Comparison of ENCODE assay signal across 12 mouse cellular contexts in the genomic region with DNA sequence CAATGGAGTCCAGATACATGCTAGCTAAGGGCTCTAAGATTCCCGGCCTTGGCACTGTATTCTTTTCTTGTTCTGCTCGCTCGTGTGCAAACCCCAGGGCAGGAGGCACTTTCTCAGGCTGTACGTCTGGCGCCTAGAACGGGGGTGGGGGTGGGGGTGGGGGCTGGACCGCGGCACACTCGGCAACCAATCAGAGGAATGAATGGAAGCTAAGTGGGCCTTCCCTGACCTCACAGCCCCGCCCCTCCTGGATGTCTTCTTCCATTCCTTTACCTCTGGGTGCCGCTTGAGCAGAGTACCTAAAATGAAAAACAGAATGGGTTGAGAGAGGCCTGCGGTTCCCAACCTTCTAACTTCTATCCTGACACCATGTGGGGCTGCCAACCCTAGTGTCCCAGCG. TPM values are rescaled to one million over a fixed set of nuclear protein-coding genes. Genes with fewer than 3 reads are reported as not detected.
A peak's percentile ranks its signal among the peaks of the same experiment; 100 is the strongest.
DNase-seq lines count a peak whose midpoint lies in the region; ATAC-seq lines count a peak whose summit lies in the region.
"Had no signal": no experiment of that assay in that cellular context is flagged by ENCODE, and none has a peak within 500 bp of the region (broad histone marks: within the 10 kb centered on the region; RNA-seq: fewer than 3 reads in every experiment).

No protein-coding gene starts in this region.

- no peaks in the 10 kb centered on the region for H3K27me3 ChIP-seq in forebrain, embryonic 11.5 days (ENCODE audit: control insufficient read depth, insufficient read depth, low read length)
- no peaks in the 10 kb centered on the region for H3K27me3 ChIP-seq in forebrain, embryonic 15.5 days
- peaks cover 21% of the 10 kb centered on the region for H3K27me3 ChIP-seq in midbrain, embryonic 10.5 days (ENCODE audit: low read depth, poor library complexity, severe bottlenecking)
- no peaks in the 10 kb centered on the region for H3K27me3 ChIP-seq in midbrain, embryonic 14.5 days (ENCODE audit: control insufficient read depth, insufficient read depth, low read length)
- H3K27me3 ChIP-seq in forebrain, embryonic 13.5 days: 0 out of 2 replicates have a peak, but pooled peaks cover 8% of the 10 kb centered on the region
- H3K27me3 ChIP-seq in neural tube, embryonic 11.5 days (ENCODE audit: control insufficient read depth, insufficient read depth, low read length): no peaks in the 10 kb centered on the region
- no peaks in the 10 kb centered on the region for H3K27me3 ChIP-seq in intestine, embryonic 15.5 days (replicated peaks)

- H3K4me1 ChIP-seq in forebrain, embryonic 11.5 days (replicated peaks; ENCODE audit: control insufficient read depth, insufficient read depth, low read length): peaks cover 5% of the 10 kb centered on the region; the same call in 1 of the 2 replicates
- peaks cover 9% of the 10 kb centered on the region for H3K4me1 ChIP-seq in forebrain, embryonic 15.5 days
- H3K4me1 ChIP-seq in midbrain, embryonic 10.5 days: peaks cover 33% of the 10 kb centered on the region
- H3K4me1 ChIP-seq in midbrain, embryonic 14.5 days (ENCODE audit: control insufficient read depth, insufficient read depth, low read length): peaks cover 5% of the 10 kb centered on the region
- H3K4me1 ChIP-seq in forebrain, embryonic 13.5 days: peaks cover 24% of the 10 kb centered on the region
- peaks cover 5% of the 10 kb centered on the region; the same call in 1 of the 2 replicates for H3K4me1 ChIP-seq in neural tube, embryonic 11.5 days (ENCODE audit: control insufficient read depth, insufficient read depth, low read length)
- H3K4me1 ChIP-seq in intestine, embryonic 15.5 days (replicated peaks): peaks cover 19% of the 10 kb centered on the region

- H3K27ac ChIP-seq in forebrain, embryonic 11.5 days (ENCODE audit: low read depth, low read length): no peak overlapping the region
- no peak overlapping the region for H3K27ac ChIP-seq in forebrain, embryonic 15.5 days (replicated peaks)
- peak overlapping the region; percentile 34; the same call in 1 of the 2 replicates for H3K27ac ChIP-seq in midbrain, embryonic 10.5 days (replicated peaks)
- H3K27ac ChIP-seq in midbrain, embryonic 14.5 days (replicated peaks; ENCODE audit: low read depth, low read length): no peak overlapping the region
- H3K27ac ChIP-seq in forebrain, embryonic 13.5 days: no peak overlapping the region
- H3K27ac ChIP-seq in neural tube, embryonic 11.5 days (ENCODE audit: low read depth, low read length): no peak overlapping the region
- no peak overlapping the region; the same call in 1 of the 2 replicates for H3K27ac ChIP-seq in intestine, embryonic 15.5 days

- no peak overlapping the region for H3K9ac ChIP-seq in forebrain, embryonic 11.5 days (ENCODE audit: low read length)
- no peak overlapping the region for H3K9ac ChIP-seq in forebrain, embryonic 15.5 days (replicated peaks)
- no peak overlapping the region for H3K9ac ChIP-seq in midbrain, embryonic 14.5 days (replicated peaks; ENCODE audit: low read length)
- H3K9ac ChIP-seq in forebrain, embryonic 13.5 days: no peak overlapping the region
- no peak overlapping the region for H3K9ac ChIP-seq in neural tube, embryonic 11.5 days (ENCODE audit: low read length)
- H3K9ac ChIP-seq in intestine, embryonic 15.5 days: no peak overlapping the region

- H3K4me3 ChIP-seq in forebrain, embryonic 11.5 days (ENCODE audit: low read depth, low read length): no peak overlapping the region
- H3K4me3 ChIP-seq in forebrain, embryonic 15.5 days: no peak overlapping the region
- H3K4me3 ChIP-seq in midbrain, embryonic 10.5 days: peak overlapping the region; percentile 26; the same call in 1 of the 2 replicates
- no peak overlapping the region for H3K4me3 ChIP-seq in midbrain, embryonic 14.5 days (replicated peaks; ENCODE audit: low read depth, low read length)
- H3K4me3 ChIP-seq in forebrain, embryonic 13.5 days: no peak overlapping the region
- no peak overlapping the region for H3K4me3 ChIP-seq in neural tube, embryonic 11.5 days (ENCODE audit: low read depth, low read length)
- H3K4me3 ChIP-seq in intestine, embryonic 15.5 days (replicated peaks): no peak overlapping the region

- H3K9me3 ChIP-seq in forebrain, embryonic 11.5 days (ENCODE audit: control insufficient read depth, low read length): no peaks in the 10 kb centered on the region
- no peaks in the 10 kb centered on the region for H3K9me3 ChIP-seq in forebrain, embryonic 15.5 days
- H3K9me3 ChIP-seq in midbrain, embryonic 10.5 days (replicated peaks): no peaks in the 10 kb centered on the region; the same call in 1 of the 2 replicates
- H3K9me3 ChIP-seq in midbrain, embryonic 14.5 days (ENCODE audit: control insufficient read depth, low read length): no peaks in the 10 kb centered on the region
- H3K9me3 ChIP-seq in forebrain, embryonic 13.5 days (replicated peaks): no peaks in the 10 kb centered on the region
- no peaks in the 10 kb centered on the region for H3K9me3 ChIP-seq in neural tube, embryonic 11.5 days (ENCODE audit: control insufficient read depth, low read length)
- no peaks in the 10 kb centered on the region for H3K9me3 ChIP-seq in intestine, embryonic 15.5 days

- no peaks in the 10 kb centered on the region for H3K36me3 ChIP-seq in forebrain, embryonic 11.5 days (ENCODE audit: control insufficient read depth, insufficient read depth, low read length)
- H3K36me3 ChIP-seq in forebrain, embryonic 15.5 days: no peaks in the 10 kb centered on the region
- H3K36me3 ChIP-seq in midbrain, embryonic 10.5 days: peaks cover 12% of the 10 kb centered on the region
- H3K36me3 ChIP-seq in midbrain, embryonic 14.5 days (ENCODE audit: control insufficient read depth, insufficient read depth, low read length): no peaks in the 10 kb centered on the region
- no peaks in the 10 kb centered on the region for H3K36me3 ChIP-seq in forebrain, embryonic 13.5 days (ENCODE audit: poor library complexity, severe bottlenecking)
- H3K36me3 ChIP-seq in neural tube, embryonic 11.5 days (ENCODE audit: control insufficient read depth, insufficient read depth, low read length): no peaks in the 10 kb centered on the region
- H3K36me3 ChIP-seq in intestine, embryonic 15.5 days: peaks cover 17% of the 10 kb centered on the region

- H3K4me2 ChIP-seq in forebrain, embryonic 11.5 days (ENCODE audit: low read depth, low read length, severe bottlenecking): no peak overlapping the region
- no peak overlapping the region for H3K4me2 ChIP-seq in forebrain, embryonic 15.5 days (replicated peaks)
- no peak overlapping the region for H3K4me2 ChIP-seq in midbrain, embryonic 14.5 days (ENCODE audit: low read length)
- H3K4me2 ChIP-seq in forebrain, embryonic 13.5 days: peak overlapping the region; percentile 22
- H3K4me2 ChIP-seq in neural tube, embryonic 11.5 days (ENCODE audit: low read depth): 0 out of 2 replicates have a peak overlapping the region, but pooled peaks have one; percentile 16
- H3K4me2 ChIP-seq in intestine, embryonic 15.5 days (replicated peaks): no peak overlapping the region

- peak; percentile 55 for ATAC-seq in forebrain, embryonic 11.5 days (replicated peaks; ENCODE audit: low FRiP score)
- ATAC-seq in forebrain, embryonic 15.5 days (replicated peaks): no peak
- ATAC-seq in midbrain, embryonic 14.5 days (ENCODE audit: low FRiP score, low TSS enrichment): no peak
- peak; percentile 36; the same call in 1 of the 2 replicates for ATAC-seq in forebrain, embryonic 13.5 days
- peak; percentile 58; the same call in 1 of the 2 replicates for ATAC-seq in neural tube, embryonic 11.5 days (ENCODE audit: insufficient read depth, low FRiP score, low TSS enrichment)
- ATAC-seq in intestine, embryonic 15.5 days: no peak
- ATAC-seq: intestine, postnatal 0 days had no signal

- 9% methylated on average over 13 of the region's 13 CpGs for WGBS in forebrain, embryonic 11.5 days
- 12% methylated on average over 13 of the region's 13 CpGs for WGBS in forebrain, embryonic 15.5 days
- 13% methylated on average over 13 of the region's 13 CpGs for WGBS in midbrain, embryonic 10.5 days
- WGBS in midbrain, embryonic 14.5 days: 11% methylated on average over 13 of the region's 13 CpGs
- WGBS in forebrain, embryonic 13.5 days: 11% methylated on average over 13 of the region's 13 CpGs
- 8% methylated on average over 13 of the region's 13 CpGs for WGBS in neural tube, embryonic 11.5 days
- 24% methylated on average over 13 of the region's 13 CpGs for WGBS in intestine, embryonic 15.5 days

- peak; percentile 70 for DNase-seq in forebrain, embryonic 11.5 days (ENCODE audit: low spot score)
- peak; percentile 45 for DNase-seq in midbrain, embryonic 10.5 days (ENCODE audit: low spot score)
- DNase-seq in midbrain, embryonic 14.5 days: no peak
- peak; percentile 29 for DNase-seq in neural tube, embryonic 11.5 days (ENCODE audit: low spot score)
- DNase-seq in adrenal gland, adult 18-20 months (ENCODE audit: low spot score in 2 of 2): no peak
- DNase-seq: adrenal gland, postnatal 14 days; cerebellum, adult 18-20 months; thymus, postnatal 36 days had no signal

RNA-seq across cellular contexts. Expression of gene Ltbr, which starts 4.8 kb away (rescaled TPM):
- polyA plus RNA-seq in forebrain, embryonic 11.5 days (2014; fragmentation: Nextera tagmentation; extraction: Ambion mirVana): 15.6 and 16.6 TPM in 2 replicates
- 10.8 and 11.5 TPM in 2 replicates for polyA plus RNA-seq in forebrain, embryonic 15.5 days (2015; fragmentation: Nextera tagmentation; extraction: Ambion mirVana)
- polyA plus RNA-seq in midbrain, embryonic 10.5 days (2016; fragmentation: Nextera tagmentation; extraction: Ambion mirVana): 21.2 and 23.5 TPM in 2 replicates
- 10.2 and 13.9 TPM in 2 replicates for polyA plus RNA-seq in midbrain, embryonic 14.5 days (2014; fragmentation: Nextera tagmentation; extraction: Ambion mirVana)
- 10.2 and 12.3 TPM in 2 replicates for polyA plus RNA-seq in forebrain, embryonic 13.5 days (2015; fragmentation: Nextera tagmentation; extraction: Ambion mirVana)
- polyA plus RNA-seq in neural tube, embryonic 11.5 days (2014; fragmentation: Nextera tagmentation; extraction: Ambion mirVana): 18.8 and 19.2 TPM in 2 replicates
- 10 to 100 TPM; 56.6 to 78.9 TPM for total RNA-seq in adrenal gland, adult 18-20 months (2021)
- 78.6 and 83.8 TPM in 2 replicates for polyA plus RNA-seq in intestine, embryonic 15.5 days (2015; fragmentation: Nextera tagmentation; extraction: Ambion mirVana)

RNA-seq across cellular contexts. Expression of gene Scnn1a, which starts 11.5 kb away (rescaled TPM):
- 0.21 and 0.28 TPM in 2 replicates for polyA plus RNA-seq in forebrain, embryonic 11.5 days (2014; fragmentation: Nextera tagmentation; extraction: Ambion mirVana)
- polyA plus RNA-seq in forebrain, embryonic 15.5 days (2015; fragmentation: Nextera tagmentation; extraction: Ambion mirVana): 0.20 and 0.25 TPM in 2 replicates
- 0.25 and 0.48 TPM in 2 replicates for polyA plus RNA-seq in midbrain, embryonic 10.5 days (2016; fragmentation: Nextera tagmentation; extraction: Ambion mirVana)
- polyA plus RNA-seq in midbrain, embryonic 14.5 days (2014; fragmentation: Nextera tagmentation; extraction: Ambion mirVana): 0.51 and 0.76 TPM in 2 replicates
- polyA plus RNA-seq in forebrain, embryonic 13.5 days (2015; fragmentation: Nextera tagmentation; extraction: Ambion mirVana): 0.13 and 0.26 TPM in 2 replicates
- polyA plus RNA-seq in neural tube, embryonic 11.5 days (2014; fragmentation: Nextera tagmentation; extraction: Ambion mirVana): 0.55 and 0.80 TPM in 2 replicates
- 1 to 10 TPM; 1.3 to 1.7 TPM for total RNA-seq in adrenal gland, adult 18-20 months (2021)
- polyA plus RNA-seq in intestine, embryonic 15.5 days (2015; fragmentation: Nextera tagmentation; extraction: Ambion mirVana): 2.6 and 3.3 TPM in 2 replicates

RNA-seq across cellular contexts. Expression of gene Tuba3a, which starts 23.1 kb away (rescaled TPM):
- polyA plus RNA-seq in forebrain, embryonic 11.5 days (2014; fragmentation: Nextera tagmentation; extraction: Ambion mirVana): not detected in 2 replicates
- polyA plus RNA-seq in forebrain, embryonic 15.5 days (2015; fragmentation: Nextera tagmentation; extraction: Ambion mirVana): not detected in 2 replicates
- 0.11 TPM in 1 of 2 replicates, not detected in the other for polyA plus RNA-seq in midbrain, embryonic 10.5 days (2016; fragmentation: Nextera tagmentation; extraction: Ambion mirVana)
- polyA plus RNA-seq in midbrain, embryonic 14.5 days (2014; fragmentation: Nextera tagmentation; extraction: Ambion mirVana): not detected in 2 replicates
- not detected in 2 replicates for polyA plus RNA-seq in forebrain, embryonic 13.5 days (2015; fragmentation: Nextera tagmentation; extraction: Ambion mirVana)
- polyA plus RNA-seq in neural tube, embryonic 11.5 days (2014; fragmentation: Nextera tagmentation; extraction: Ambion mirVana): 0.15 TPM in 1 of 2 replicates, not detected in the other
- not detected for total RNA-seq in adrenal gland, adult 18-20 months (2021)
- 0.14 TPM in 1 of 2 replicates, not detected in the other for polyA plus RNA-seq in intestine, embryonic 15.5 days (2015; fragmentation: Nextera tagmentation; extraction: Ambion mirVana)
- total RNA-seq: adrenal gland, postnatal 14 days had no signal
- polyA plus RNA-seq: intestine, postnatal 0 days had no signal

RNA-seq across cellular contexts. Expression of gene Tnfrsf1a, which starts 40.2 kb away (rescaled TPM):
- polyA plus RNA-seq in forebrain, embryonic 11.5 days (2014; fragmentation: Nextera tagmentation; extraction: Ambion mirVana): 24.0 and 25.9 TPM in 2 replicates
- 11.3 and 13.0 TPM in 2 replicates for polyA plus RNA-seq in forebrain, embryonic 15.5 days (2015; fragmentation: Nextera tagmentation; extraction: Ambion mirVana)
- 21.7 and 24.5 TPM in 2 replicates for polyA plus RNA-seq in midbrain, embryonic 10.5 days (2016; fragmentation: Nextera tagmentation; extraction: Ambion mirVana)
- polyA plus RNA-seq in midbrain, embryonic 14.5 days (2014; fragmentation: Nextera tagmentation; extraction: Ambion mirVana): 6.8 and 13.4 TPM in 2 replicates
- polyA plus RNA-seq in forebrain, embryonic 13.5 days (2015; fragmentation: Nextera tagmentation; extraction: Ambion mirVana): 12.8 and 13.8 TPM in 2 replicates
- polyA plus RNA-seq in neural tube, embryonic 11.5 days (2014; fragmentation: Nextera tagmentation; extraction: Ambion mirVana): 27.4 TPM in 2 replicates
- 100 to 1,000 TPM; 185 to 291 TPM for total RNA-seq in adrenal gland, adult 18-20 months (2021)
- 69.1 and 71.4 TPM in 2 replicates for polyA plus RNA-seq in intestine, embryonic 15.5 days (2015; fragmentation: Nextera tagmentation; extraction: Ambion mirVana)

Comparison
In these comparisons a context has a peak if more than half of its experiments do, and no peak if none do; other contexts are left out.
1. ATAC-seq: peak in forebrain, embryonic 11.5 days (single experiment), forebrain, embryonic 13.5 days (single experiment) and neural tube, embryonic 11.5 days (single experiment); none in forebrain, embryonic 15.5 days (single experiment), midbrain, embryonic 14.5 days (single experiment) and intestine, embryonic 15.5 days (single experiment).
2. DNase-seq: peak in forebrain, embryonic 11.5 days (single experiment), midbrain, embryonic 10.5 days (single experiment) and neural tube, embryonic 11.5 days (single experiment); none in midbrain, embryonic 14.5 days (single experiment) and adrenal gland, adult 18-20 months (0 of 2).
3. H3K4me2 ChIP-seq: peak in forebrain, embryonic 13.5 days (single experiment) and neural tube, embryonic 11.5 days (single experiment); none in forebrain, embryonic 11.5 days (single experiment), forebrain, embryonic 15.5 days (single experiment), midbrain, embryonic 14.5 days (single experiment) and intestine, embryonic 15.5 days (single experiment).